Mouse (Mus musculus): ENCODE measurements around the gene Gm1043.
A peak's percentile ranks its signal among the peaks of the same experiment; 100 is the strongest.

The Gm1043 gene

GRCm38 (mm10) chr5:37243169-37243886, 158.2 kb downstream of the Gm1043 start:
- peak; percentile 79 for DNase-seq (ENCODE audit: low spot score)

DNA sequence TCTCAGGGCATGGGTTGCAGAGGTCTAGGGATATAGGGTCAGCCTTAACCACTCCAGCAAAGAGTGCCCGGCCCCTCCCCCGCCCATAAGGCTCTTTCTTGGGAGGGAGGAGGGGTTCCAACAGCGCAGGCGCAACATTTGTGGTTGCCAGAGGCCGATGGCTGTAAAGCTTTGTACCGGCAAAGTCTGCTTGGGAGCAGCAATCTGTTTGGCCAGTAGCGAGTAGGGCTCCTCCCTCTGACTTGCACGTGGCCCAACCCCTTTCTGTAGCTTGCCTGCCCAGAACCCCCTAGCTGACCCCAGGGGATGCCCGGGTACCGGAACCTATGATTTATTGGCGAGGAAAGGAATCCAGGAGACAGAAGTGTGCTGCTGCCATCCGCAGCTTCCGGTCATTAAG, 159.0 kb downstream of the Gm1043 start:
- peak; percentile 77 for DNase-seq (ENCODE audit: low spot score)

DNA sequence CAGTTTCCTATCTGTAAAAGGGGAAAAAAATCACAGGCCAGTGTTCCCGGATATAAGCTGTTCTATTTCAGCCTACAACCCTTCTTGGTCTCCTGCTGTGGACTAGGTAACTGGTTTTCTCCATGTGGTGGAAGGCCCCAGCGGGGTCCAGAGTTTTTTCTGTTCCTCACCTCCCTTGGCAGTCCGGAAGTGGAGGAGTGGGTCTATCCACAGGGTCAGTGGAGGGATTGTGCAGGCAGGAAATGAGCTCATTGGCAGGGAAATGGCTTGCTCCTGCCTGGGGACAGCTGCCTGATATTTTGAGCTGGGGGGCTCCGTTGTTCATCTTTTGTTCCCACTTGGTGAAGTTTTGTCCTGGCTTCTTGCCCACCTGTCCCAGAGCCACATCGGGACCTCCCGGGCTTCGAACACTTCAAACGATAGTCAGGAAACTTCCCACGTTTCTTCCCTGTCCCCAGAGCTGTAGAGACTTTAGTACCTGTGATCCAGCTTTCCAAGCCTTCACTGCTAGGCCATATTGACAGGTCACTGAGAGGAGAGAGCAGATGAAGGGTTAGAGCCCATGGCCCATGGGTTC, 159.6 kb downstream of the Gm1043 start:
- peak; percentile 18 for DNase-seq (ENCODE audit: low spot score)

GRCm38 (mm10) chr5:37245651-37246050, 160.5 kb downstream of the Gm1043 start:
- DNase-seq (ENCODE audit: low spot score): peak; percentile 81

DNA sequence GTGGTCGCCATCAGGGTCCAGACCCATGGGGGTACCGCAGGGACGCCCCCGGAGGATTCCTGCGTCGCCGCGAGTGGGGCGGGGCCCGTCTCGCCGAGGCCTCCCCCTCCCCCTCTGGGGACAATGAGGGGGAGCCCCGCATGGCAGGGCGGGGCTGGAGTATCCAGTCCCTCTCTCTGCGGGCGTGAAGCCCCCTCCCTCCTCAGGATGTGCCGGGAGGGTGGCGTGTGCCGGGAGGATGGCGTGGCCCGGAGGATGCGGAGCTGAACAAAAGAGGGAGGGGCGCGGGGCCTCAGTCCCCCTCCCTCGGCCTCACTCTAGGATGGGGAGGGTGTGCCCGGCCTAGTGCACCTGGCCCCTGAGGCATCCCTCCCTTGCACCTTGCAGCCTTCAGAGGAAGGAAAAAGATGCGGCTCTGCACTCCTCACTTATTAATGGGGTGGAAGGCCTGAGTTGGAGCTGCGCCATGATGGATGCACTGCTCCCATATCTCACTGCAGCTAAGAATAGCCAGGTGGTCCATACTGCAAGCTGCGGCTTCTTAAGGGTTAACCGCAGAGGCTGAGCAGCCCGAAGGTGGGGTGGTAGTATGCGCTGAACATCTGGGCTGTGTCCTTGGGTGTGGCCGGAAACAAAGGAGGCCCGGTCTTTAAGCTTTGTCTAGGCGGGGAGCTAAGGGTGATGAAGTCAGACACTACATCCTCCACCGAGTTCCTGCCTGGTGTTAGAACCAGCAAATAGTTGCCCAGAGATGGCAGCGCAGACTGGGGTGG, 161.2 kb downstream of the Gm1043 start:
- peak; percentile 63 for DNase-seq (ENCODE audit: low spot score)

GRCm38 (mm10) chr5:37247456-37247855, 162.3 kb downstream of the Gm1043 start:
- DNase-seq (ENCODE audit: low spot score): no peak

- DNase-seq (ENCODE audit: low spot score): no peak
Measured at GRCm38 (mm10) chr5:37248870-37249269, 163.7 kb downstream of the Gm1043 start.

DNA sequence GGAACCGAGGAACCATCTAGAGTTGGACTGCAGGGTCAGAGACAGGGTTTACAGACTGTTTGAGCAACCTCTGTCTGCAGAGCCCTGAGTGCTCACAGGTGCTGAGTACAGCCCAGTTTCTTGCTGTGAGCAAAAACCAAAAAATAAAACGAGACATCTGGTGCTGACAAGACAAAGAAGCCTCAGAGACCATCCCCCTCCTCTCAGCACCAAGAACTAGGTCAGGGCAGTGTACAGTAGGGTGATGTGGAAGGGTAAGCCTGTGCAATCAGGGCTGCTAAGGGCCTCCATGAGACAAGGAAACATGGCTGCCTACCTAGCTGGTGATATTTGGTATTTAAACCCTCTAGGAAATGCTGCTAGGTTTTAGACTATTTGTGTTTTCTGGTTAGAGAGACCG, 166.4 kb downstream of the Gm1043 start:
- no peak for DNase-seq (ENCODE audit: low spot score)

DNA sequence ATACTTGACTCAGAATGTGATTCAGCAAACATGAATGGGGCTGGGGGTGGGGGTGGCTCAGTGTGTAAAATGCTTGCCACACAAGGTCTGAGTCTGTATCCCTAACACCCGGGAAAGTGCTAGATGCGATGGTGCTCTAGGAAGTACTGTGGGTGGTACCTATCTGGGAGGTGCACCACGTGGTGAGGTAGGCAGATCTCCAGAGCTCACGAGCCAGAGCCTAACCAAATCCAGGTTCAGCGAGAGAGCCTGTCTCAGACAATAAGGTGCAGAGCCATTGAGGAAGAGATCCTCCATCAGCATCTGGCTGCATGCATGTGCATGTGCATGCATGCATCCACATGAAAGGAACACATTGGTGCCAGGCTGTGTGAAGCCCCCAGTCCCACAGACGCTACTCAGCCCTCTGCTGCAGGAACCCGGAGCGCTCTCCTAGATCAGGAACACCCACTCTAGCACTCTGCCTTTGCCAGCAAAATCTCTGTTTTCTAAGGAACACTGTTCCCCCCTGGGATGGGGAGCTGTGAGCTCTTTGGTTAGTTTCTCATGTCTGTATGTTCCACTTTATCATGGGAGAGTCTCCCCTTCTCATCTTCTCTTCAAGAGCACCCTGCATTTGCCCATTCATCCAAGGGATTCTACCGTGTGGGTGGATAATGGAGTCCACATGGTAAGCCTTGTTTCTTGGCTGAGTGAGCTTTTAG, 167.1 kb downstream of the Gm1043 start:
- no peak for DNase-seq (ENCODE audit: low spot score)

DNA sequence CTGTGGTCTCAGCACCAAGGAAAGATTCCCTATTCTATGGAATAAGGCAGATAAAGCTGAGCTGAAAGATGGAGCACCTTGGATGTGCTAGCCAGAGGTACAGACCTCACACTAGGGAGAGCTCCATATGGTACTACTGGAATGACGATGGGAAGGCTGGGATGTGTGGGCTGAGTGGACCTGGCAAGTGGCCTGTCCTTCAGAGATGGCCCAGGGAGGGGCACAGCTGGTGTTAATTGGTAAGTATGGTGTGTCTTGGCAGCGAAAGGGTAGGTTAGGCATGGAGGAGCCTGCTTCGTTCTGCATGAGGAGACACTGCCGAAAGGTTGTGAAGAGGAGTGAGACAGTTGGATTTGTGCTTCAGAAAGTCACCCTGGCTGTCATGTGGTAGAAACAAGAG, 169.4 kb downstream of the Gm1043 start:
- no peak for DNase-seq (ENCODE audit: low spot score)

DNA sequence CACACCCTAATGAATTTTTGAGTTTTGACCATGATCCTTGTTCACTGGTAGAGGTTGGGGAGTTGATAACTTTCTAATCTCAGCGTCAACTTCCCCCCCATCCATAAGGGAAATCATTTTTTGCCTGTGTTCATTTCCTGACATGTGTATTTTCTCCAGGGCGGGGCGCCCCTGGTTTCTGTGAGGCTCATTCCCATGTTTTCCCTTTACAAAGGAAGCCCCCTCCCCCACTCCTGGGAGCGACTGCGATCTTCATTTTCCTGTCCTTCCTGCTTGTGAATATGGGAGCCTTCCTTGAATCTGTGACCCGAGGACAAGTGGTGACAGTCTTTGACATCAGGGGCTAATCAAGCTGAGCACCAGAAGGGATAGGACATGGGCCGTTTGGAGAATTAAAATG, 171.7 kb downstream of the Gm1043 start:
- DNase-seq (ENCODE audit: low spot score): no peak

DNA sequence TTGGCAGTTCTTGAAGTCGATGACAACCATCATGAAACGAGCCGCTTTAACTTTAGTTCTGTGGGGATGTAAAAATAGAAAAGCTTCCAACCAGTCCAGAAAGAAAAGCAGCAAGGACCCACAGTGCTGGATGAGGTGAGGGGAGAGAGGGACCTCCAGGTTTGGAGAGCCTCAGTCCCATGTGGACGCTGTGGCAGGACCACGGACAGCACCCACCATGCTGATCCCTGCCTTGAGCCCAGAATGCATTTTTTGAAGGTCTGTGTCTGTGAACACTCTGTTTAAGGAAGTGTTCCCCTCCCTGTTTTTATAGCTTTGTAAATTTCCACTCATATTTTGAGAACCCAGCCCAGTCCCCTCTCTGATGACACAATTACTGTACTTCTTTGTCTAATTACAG, 172.1 kb downstream of the Gm1043 start:
- DNase-seq (ENCODE audit: low spot score): peak; percentile 58

DNA sequence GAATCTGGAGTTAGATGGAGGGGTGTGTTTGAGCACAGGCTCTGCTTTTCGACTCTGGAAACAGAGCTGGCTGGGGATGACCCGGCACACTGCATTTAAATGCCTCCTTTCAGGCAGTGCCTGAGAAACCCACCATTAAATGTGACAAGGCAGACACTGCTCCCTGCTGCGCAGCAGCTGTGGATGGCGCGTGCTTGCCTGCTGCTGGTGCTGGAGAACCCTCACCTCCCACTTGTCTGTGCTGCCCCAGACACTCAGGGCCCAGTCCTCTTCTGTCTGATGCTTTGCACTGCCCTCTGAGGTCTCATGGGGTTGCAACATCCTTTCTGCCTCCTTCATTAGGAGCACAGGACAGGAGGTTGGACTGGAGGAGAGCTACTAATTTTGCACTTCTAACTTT, 176.6 kb downstream of the Gm1043 start:
- DNase-seq (ENCODE audit: low spot score): peak; percentile 19

GRCm38 (mm10) chr5:37263816-37264215, 178.6 kb downstream of the Gm1043 start:
- DNase-seq (ENCODE audit: low spot score): no peak
